Mouse (Mus musculus) embryonic fibroblast, embryonic 13.5 days (primary cell): ENCODE measurements around the gene Smyd3. TPM values are rescaled to one million over a fixed set of nuclear protein-coding genes. Genes with fewer than 3 reads are reported as not detected.

Experiments used
- H3K27ac ChIP-seq: 2 replicates; pipeline ENCODE4 v1.5.1; 2012; ENCODE audit warnings: low read length, control low read depth, inconsistent platforms; ENCODE audit not compliant: insufficient read depth
- H3K4me1 ChIP-seq: 2 replicates; pipeline ENCODE4 v1.6.1; 2011; ENCODE audit warnings: low read length; ENCODE audit not compliant: control insufficient read depth, insufficient read depth
- H3K4me3 ChIP-seq: 2 replicates; pipeline ENCODE4 v1.5.1; 2011; ENCODE audit warnings: mild to moderate bottlenecking, control low read depth, low read length; ENCODE audit not compliant: insufficient read depth
- CTCF ChIP-seq: IDR thresholded peaks from 2 replicates; pipeline ENCODE4 v1.5.1; 2011; ENCODE audit warnings: mild to moderate bottlenecking, control low read depth, low read length, moderate library complexity, borderline replicate concordance; ENCODE audit not compliant: insufficient read depth
- POLR2A ChIP-seq: IDR thresholded peaks from 2 replicates; pipeline ENCODE4 v1.6.1; 2011; ENCODE audit warnings: low read depth, mild to moderate bottlenecking, control low read depth, low read length, moderate library complexity
- polyA plus RNA-seq: library from polyadenylated mRNA; stranded (reverse); fragments of >200 nt; gene quantifications from 2 replicates; pipeline ENCODE4 v1.2.4, GENCODE M21; 2011; ENCODE audit warnings: low read depth; ENCODE audit not compliant: missing spikeins, insufficient read length

Gene Smyd3
- polyA plus RNA-seq, 1 experiment, result 12.3 TPM

GRCm38 (mm10) chr1:179211313-179211712 lies 306.5 kb downstream of the Smyd3 start:
- no peak overlapping the region for H3K4me3 ChIP-seq
- TF ChIP-seq CTCF (no peak), POLR2A (no peak)
- H3K27ac ChIP-seq, result no peak overlapping the region
- no peaks in the 10 kb centered on the region for H3K4me1 ChIP-seq

- Histone ChIP-seq H3K4me1 (no peaks in the 10 kb centered on the region), H3K27ac (no peak overlapping the region), H3K4me3 (no peak overlapping the region)
- TF ChIP-seq POLR2A (no peak), CTCF (no peak)
Measured at GRCm38 (mm10) chr1:179207846-179208595, 309.8 kb downstream of the Smyd3 start.

- no peak overlapping the region for H3K27ac ChIP-seq
- H3K4me3 ChIP-seq, result no peak overlapping the region
- peaks cover 2% of the 10 kb centered on the region; the same call in 1 of the 2 replicates for H3K4me1 ChIP-seq
- TF ChIP-seq POLR2A (no peak), CTCF (no peak)
Measured at GRCm38 (mm10) chr1:179207180-179207741, 310.6 kb downstream of the Smyd3 start.

- H3K4me1 ChIP-seq, result peaks cover 9% of the 10 kb centered on the region
- H3K4me3 ChIP-seq, result no peak overlapping the region
- peak overlapping the region; percentile 55 for H3K27ac ChIP-seq
- TF ChIP-seq CTCF (no peak), POLR2A (no peak)
Measured at GRCm38 (mm10) chr1:179198517-179199200, 319.2 kb downstream of the Smyd3 start.

- TF ChIP-seq CTCF, result no peak
- TF ChIP-seq POLR2A, result no peak
- no peak overlapping the region for H3K4me3 ChIP-seq
- H3K4me1 ChIP-seq, result peaks cover 9% of the 10 kb centered on the region
- H3K27ac ChIP-seq, result peak overlapping the region; percentile 55
Measured at GRCm38 (mm10) chr1:179197821-179198516, 319.9 kb downstream of the Smyd3 start.

GRCm38 (mm10) chr1:179197156-179197555 lies 320.7 kb downstream of the Smyd3 start:
- peaks cover 7% of the 10 kb centered on the region for H3K4me1 ChIP-seq

GRCm38 (mm10) chr1:179196422-179196821 lies 321.4 kb downstream of the Smyd3 start:
- no peak for TF ChIP-seq POLR2A
- no peak for TF ChIP-seq CTCF
- Histone ChIP-seq H3K4me3 (no peak overlapping the region), H3K27ac (no peak overlapping the region), H3K4me1 (peaks cover 7% of the 10 kb centered on the region)

More at GRCm38 (mm10) chr1:179197156-179197555, 320.7 kb downstream of the Smyd3 start:
- H3K27ac ChIP-seq, result no peak overlapping the region
- TF ChIP-seq POLR2A, result no peak
- no peak for TF ChIP-seq CTCF
- H3K4me3 ChIP-seq, result no peak overlapping the region

GRCm38 (mm10) chr1:179192781-179193180 lies 325.1 kb downstream of the Smyd3 start:
- no peak overlapping the region for H3K27ac ChIP-seq
- no peaks in the 10 kb centered on the region for H3K4me1 ChIP-seq
- no peak overlapping the region for H3K4me3 ChIP-seq
- no peak for TF ChIP-seq POLR2A
- TF ChIP-seq CTCF, result no peak

GRCm38 (mm10) chr1:179190837-179191236 lies 327.0 kb downstream of the Smyd3 start:
- no peaks in the 10 kb centered on the region for H3K4me1 ChIP-seq
- H3K27ac ChIP-seq, result no peak overlapping the region
- H3K4me3 ChIP-seq, result no peak overlapping the region
- TF ChIP-seq POLR2A (no peak), CTCF (no peak)

GRCm38 (mm10) chr1:179187171-179187570 lies 330.7 kb downstream of the Smyd3 start:
- 0 out of 2 replicates have a peak, but pooled peaks cover 2% of the 10 kb centered on the region for H3K4me1 ChIP-seq
- H3K4me3 ChIP-seq, result no peak overlapping the region
- TF ChIP-seq CTCF, result no peak
- TF ChIP-seq POLR2A, result no peak
- no peak overlapping the region for H3K27ac ChIP-seq
